Mouse (Mus musculus) CD4-positive, CD25-positive, alpha-beta regulatory T cell, adult 2 months (primary cell): Measurements from ENCODE around the gene Tfdp1.

Experiments
- DNase-seq: peaks from one replicate; pipeline ENCODE4 v3.0.0-alpha.2; 2012; ENCODE audit warnings: low read depth, low spot score

Tfdp1 gene

DNA sequence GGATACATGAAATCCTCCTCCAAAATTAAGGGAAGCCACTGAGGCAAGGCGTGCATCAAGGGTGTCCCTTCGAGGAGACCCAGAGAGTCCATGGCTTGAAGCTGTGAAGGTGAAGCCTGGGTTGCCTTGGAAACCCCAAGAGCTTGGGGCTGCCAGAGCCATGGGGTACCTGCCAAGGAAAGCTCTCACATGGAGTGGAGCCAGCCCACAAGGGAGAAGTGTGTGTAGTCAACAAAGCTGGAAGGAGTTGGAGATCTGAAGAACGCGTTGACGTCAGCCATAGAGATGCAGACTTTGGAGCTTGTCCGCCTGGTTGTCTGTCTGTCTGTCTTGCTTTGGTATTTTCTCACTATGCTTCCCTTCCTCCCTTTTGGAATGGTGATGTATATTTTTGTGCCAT, 82.4 kb downstream of the Tfdp1 start:
- DNase-seq, result no peak

DNA sequence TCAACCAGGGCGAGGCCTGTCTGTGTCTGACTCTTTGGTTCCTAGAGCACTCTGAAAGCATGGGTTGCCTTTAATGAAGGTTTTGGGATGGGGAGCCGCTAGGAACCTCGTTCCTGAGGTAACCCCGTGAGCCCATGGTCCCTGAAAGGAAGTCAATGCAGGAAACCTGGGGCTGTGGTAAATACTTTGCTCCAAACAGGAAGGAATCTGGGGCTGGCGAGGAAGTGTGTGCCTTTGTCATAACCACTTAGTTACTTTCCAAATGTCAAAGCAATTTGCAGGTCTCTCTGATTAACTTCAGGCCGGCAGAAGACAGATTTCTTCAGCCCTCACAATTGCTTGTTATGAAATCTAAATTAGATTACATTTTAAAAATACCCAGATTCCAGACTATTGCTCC, 88.8 kb downstream of the Tfdp1 start:
- no peak for DNase-seq
